Mouse (Mus musculus) C2C12 (cell line): Measurements from ENCODE around the gene Limch1. TPM values are rescaled to one million over a fixed set of nuclear protein-coding genes. Genes with fewer than 3 reads are reported as not detected.

Source experiments
- H3K27me3 ChIP-seq: one replicate; pipeline ENCODE4 v1.6.1; 2011; ENCODE audit not compliant: control insufficient read depth, insufficient read depth, insufficient read length
- H3K36me3 ChIP-seq: one replicate; pipeline ENCODE4 v1.6.1; 2011; ENCODE audit not compliant: control insufficient read depth, insufficient read depth
- H3K4me3 ChIP-seq: one replicate; pipeline ENCODE4 v1.5.1; 2011; ENCODE audit warnings: mild to moderate bottlenecking, control low read depth; ENCODE audit not compliant: poor library complexity, insufficient read depth, severe bottlenecking
- H3K79me2 ChIP-seq: one replicate; pipeline ENCODE4 v1.6.1; 2011; ENCODE audit not compliant: control insufficient read depth, insufficient read depth
- H3K79me3 ChIP-seq: one replicate; pipeline ENCODE4 v1.6.1; 2011; ENCODE audit warnings: low read depth, control low read depth
- H3ac ChIP-seq: one replicate; pipeline ENCODE3; 2011; ENCODE audit warnings: low read depth; ENCODE audit not compliant: control insufficient read depth, insufficient read length
- CEBPB ChIP-seq: IDR thresholded peaks from one replicate; pipeline ENCODE4 v1.6.1; 2011; ENCODE audit warnings: low read depth, mild to moderate bottlenecking, control low read depth, moderate library complexity
- CTCF ChIP-seq: IDR thresholded peaks from one replicate; pipeline ENCODE4 v1.5.1; 2011; ENCODE audit not compliant: control insufficient read depth, insufficient read depth, insufficient read length
- FOSL1 ChIP-seq: IDR thresholded peaks from one replicate; pipeline ENCODE4 v1.8.0; 2011; ENCODE audit warnings: mild to moderate bottlenecking, low read length; ENCODE audit not compliant: poor library complexity, insufficient read depth, severe bottlenecking
- MAX ChIP-seq: IDR thresholded peaks from one replicate; pipeline ENCODE4 v1.6.1; 2011; ENCODE audit warnings: mild to moderate bottlenecking, control low read depth
- MYOD1 ChIP-seq: IDR thresholded peaks from one replicate; pipeline ENCODE4 v1.6.1; 2011; ENCODE audit warnings: low read depth; ENCODE audit not compliant: control insufficient read depth, insufficient read length
- MYOG ChIP-seq: IDR thresholded peaks from one replicate; pipeline ENCODE4 v1.6.1; 2011; ENCODE audit not compliant: control insufficient read depth, insufficient read length; ENCODE audit errors: extremely low read depth
- USF1 ChIP-seq: IDR thresholded peaks from one replicate; pipeline ENCODE4 v1.6.1; 2011; ENCODE audit warnings: low read depth, mild to moderate bottlenecking, control low read depth, moderate library complexity
- polyA plus RNA-seq: library from polyadenylated mRNA; unstranded; fragments of >200 nt; fragmentation: generic; extraction: Trizol; gene quantifications from one replicate; pipeline ENCODE4 v1.2.1, GENCODE M21; 2012; ENCODE audit warnings: missing spikeins

Limch1 gene
- polyA plus RNA-seq, 1 experiment: not detected

DNA sequence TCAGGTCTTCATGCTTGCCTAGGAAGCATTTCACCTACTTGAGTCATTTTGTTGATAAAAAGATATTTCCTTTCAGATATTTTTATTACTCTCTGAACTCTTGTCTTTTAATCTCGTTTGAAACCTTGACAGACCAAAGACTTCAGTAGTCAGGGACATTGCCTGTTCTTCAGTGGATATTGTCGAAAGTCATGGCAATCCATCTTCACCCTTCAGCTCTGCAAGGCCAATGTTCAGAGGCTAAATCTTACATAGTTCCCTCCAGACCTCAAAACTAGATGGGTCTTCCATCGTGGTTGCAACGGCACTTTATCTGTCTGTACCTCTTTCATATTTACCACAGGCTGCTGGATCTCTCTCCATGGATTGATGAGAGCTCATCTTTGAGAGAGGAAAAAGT, 80.0 kb downstream of the Limch1 start:
- no peak for TF ChIP-seq USF1
- no peak for TF ChIP-seq MAX
- no peak for TF ChIP-seq CEBPB
- no peak for TF ChIP-seq MYOG
- TF ChIP-seq FOSL1: no peak
- no peak for TF ChIP-seq CTCF
- TF ChIP-seq MYOD1: no peak
- Histone ChIP-seq H3K27me3 (peaks cover 9% of the 10 kb centered on the region), H3K79me3 (no peaks in the 10 kb centered on the region), H3ac (no peak overlapping the region), H3K4me3 (no peak overlapping the region), H3K36me3 (no peaks in the 10 kb centered on the region), H3K79me2 (no peaks in the 10 kb centered on the region)

DNA sequence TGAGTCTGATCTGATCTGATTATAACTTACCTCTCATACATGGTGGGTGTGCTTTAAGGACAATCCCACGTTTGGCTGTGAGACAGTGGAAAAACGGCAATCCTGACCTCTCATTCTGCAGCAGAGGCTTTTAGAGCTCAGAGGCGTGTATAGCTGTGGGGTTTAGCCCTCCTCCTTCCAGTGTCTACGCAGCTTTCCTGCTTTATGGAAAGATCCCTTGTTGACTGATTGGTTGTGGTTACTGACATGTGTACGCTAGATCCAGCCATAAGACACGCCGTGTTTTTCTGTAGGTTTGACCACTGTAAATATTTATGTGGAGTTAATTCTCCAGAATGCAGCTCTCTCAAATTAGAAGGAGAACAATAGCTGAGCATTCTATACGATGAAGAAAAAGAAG, 81.2 kb downstream of the Limch1 start:
- peaks cover 9% of the 10 kb centered on the region for H3K27me3 ChIP-seq
- no peak overlapping the region for H3K4me3 ChIP-seq
- no peaks in the 10 kb centered on the region for H3K79me3 ChIP-seq
- no peak overlapping the region for H3ac ChIP-seq
- TF ChIP-seq MYOD1 (no peak), CEBPB (no peak), MAX (no peak), FOSL1 (no peak), MYOG (no peak), CTCF (no peak), USF1 (no peak)
- H3K36me3 ChIP-seq: no peaks in the 10 kb centered on the region
- no peaks in the 10 kb centered on the region for H3K79me2 ChIP-seq

DNA sequence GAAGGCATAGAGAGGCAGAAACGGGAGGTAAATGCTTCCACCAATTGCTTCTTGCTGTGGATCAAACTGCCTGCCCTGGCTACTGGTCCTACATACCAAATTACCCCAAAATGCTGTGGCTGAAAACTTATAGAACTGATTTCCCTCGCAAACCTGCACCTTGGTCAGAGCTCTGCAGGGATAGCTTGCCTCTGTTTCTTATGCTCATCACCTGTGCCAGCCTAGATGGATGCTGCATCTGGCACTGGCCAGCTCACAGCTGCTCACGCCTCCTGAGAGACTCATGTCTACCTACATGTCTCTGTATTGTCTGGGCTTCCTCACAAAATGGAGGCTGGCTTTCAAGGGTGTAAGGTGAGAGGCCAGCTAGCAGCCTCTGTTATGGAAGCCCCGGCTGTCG, 83.9 kb downstream of the Limch1 start:
- H3K79me2 ChIP-seq: no peaks in the 10 kb centered on the region
- H3K4me3 ChIP-seq: no peak overlapping the region
- no peak overlapping the region for H3ac ChIP-seq
- no peaks in the 10 kb centered on the region for H3K36me3 ChIP-seq
- peaks cover 4% of the 10 kb centered on the region for H3K27me3 ChIP-seq
- no peak for TF ChIP-seq FOSL1
- H3K79me3 ChIP-seq: no peaks in the 10 kb centered on the region

DNA sequence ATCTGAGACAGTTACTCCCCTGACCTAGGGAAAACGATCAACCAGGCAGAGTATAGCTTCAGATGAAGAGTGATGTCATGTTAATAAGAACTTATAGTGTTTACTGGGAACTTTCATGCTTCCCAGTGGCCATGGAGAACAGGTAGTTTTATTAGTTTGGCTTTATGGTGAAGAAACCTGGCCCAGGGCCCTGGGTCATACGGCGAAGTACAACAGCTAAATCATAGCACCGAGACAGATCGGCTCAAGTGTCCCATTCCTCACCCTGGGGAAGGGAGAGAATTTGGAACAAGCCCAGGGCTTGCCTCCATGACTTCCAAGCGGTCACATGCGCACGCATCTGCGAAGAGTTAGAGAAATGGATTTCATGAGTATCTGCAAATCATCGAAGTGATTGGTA, 84.6 kb downstream of the Limch1 start:
- H3K79me3 ChIP-seq: no peaks in the 10 kb centered on the region
- H3K4me3 ChIP-seq: no peak overlapping the region
- no peaks in the 10 kb centered on the region for H3K36me3 ChIP-seq
- H3ac ChIP-seq: no peak overlapping the region
- H3K79me2 ChIP-seq: no peaks in the 10 kb centered on the region
- H3K27me3 ChIP-seq: peaks cover 4% of the 10 kb centered on the region
- no peak for TF ChIP-seq MYOD1
- TF ChIP-seq USF1: no peak
- TF ChIP-seq CTCF: no peak
- TF ChIP-seq CEBPB: no peak
- TF ChIP-seq MAX: no peak
- no peak for TF ChIP-seq MYOG

DNA sequence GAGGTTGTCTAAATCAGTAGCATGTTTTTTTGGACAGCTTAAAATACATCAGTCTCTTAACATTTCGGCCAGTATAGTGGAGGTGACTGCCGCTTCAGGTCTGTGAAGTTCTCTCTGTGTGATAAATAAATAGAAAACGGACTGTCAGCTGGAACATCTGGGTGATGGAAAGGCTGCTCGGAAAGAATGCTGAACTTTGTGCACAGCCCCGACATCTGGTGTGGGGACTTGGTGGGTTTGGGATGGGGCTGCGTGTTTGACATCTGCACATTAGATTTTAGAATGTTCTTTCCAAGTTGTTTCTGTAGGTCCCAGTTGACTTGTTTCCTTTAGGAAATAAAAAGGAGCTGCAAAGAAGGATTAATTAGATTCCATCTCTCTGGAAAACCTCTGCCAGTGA, 89.1 kb downstream of the Limch1 start:
- H3ac ChIP-seq: no peak overlapping the region
- H3K4me3 ChIP-seq: no peak overlapping the region
- no peaks in the 10 kb centered on the region for H3K36me3 ChIP-seq
- H3K79me2 ChIP-seq: no peaks in the 10 kb centered on the region
- H3K27me3 ChIP-seq: no peaks in the 10 kb centered on the region
- TF ChIP-seq MAX (no peak), MYOD1 (no peak), CTCF (no peak), MYOG (no peak), USF1 (no peak), CEBPB (no peak), FOSL1 (no peak)
- no peaks in the 10 kb centered on the region for H3K79me3 ChIP-seq

DNA sequence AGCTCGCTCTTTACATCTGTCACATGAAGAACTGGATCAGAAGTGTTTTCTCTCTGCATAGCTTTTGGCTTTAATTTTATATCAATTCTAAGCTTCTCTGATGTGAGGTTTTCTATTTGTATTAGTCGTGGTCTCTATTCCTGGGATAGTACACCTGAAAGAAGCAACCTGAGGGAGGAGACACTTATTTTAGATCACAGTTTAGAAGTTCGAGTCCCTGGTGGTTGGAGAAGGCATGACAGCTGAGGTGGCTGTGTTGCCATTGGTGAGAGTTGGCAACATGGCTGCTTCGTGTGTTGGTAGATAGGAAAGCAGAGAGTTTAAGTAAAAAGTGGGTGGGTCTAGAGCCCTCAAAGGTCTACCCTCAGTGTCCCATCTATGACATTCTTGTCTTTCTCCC, 91.3 kb downstream of the Limch1 start:
- H3ac ChIP-seq: no peak overlapping the region
- TF ChIP-seq MYOD1: no peak
- no peak for TF ChIP-seq USF1
- no peak for TF ChIP-seq CTCF
- TF ChIP-seq MYOG: no peak
- TF ChIP-seq CEBPB: no peak
- TF ChIP-seq MAX: no peak
- TF ChIP-seq FOSL1: no peak
- H3K79me3 ChIP-seq: no peaks in the 10 kb centered on the region
- no peaks in the 10 kb centered on the region for H3K27me3 ChIP-seq
- H3K36me3 ChIP-seq: no peaks in the 10 kb centered on the region
- no peaks in the 10 kb centered on the region for H3K79me2 ChIP-seq
- H3K4me3 ChIP-seq: no peak overlapping the region
